ENCODE assay signal across 9 mouse cellular contexts in the genomic region with DNA sequence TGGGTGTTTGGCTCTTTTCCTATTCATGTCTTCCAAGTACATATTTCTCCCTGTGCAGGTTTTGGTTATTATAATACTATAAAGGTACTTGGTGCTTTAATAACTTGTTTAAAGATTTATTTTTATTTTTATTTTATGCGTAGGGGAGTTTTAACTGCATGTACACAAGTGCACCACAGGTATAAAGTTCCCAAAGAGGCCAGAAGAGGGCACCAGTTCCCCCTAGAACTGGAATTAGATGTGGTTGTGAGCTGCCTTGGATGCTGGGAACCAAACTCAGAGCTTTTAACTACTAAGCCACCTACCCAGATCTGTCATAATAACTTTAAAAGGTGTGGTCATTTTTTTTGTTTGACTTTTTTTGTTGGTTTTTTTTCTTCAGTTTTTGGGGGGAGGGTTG.
"Had no signal": no experiment of that assay in that cellular context is flagged by ENCODE, and none has a peak within 500 bp of the region (broad histone marks: within the 10 kb centered on the region; RNA-seq: fewer than 3 reads in every experiment).

No protein-coding gene starts in this region.

- H3K4me3 ChIP-seq: limb, embryonic 15.5 days; liver, embryonic 12.5 days; lung, embryonic 15.5 days; midbrain, embryonic 13.5 days; neural tube, embryonic 12.5 days had no signal

- H3K9ac ChIP-seq: limb, embryonic 15.5 days; liver, embryonic 12.5 days; lung, embryonic 15.5 days; midbrain, embryonic 13.5 days; neural tube, embryonic 12.5 days had no signal

- H3K9me3 ChIP-seq: limb, embryonic 15.5 days; liver, embryonic 12.5 days; lung, embryonic 15.5 days; midbrain, embryonic 13.5 days; neural tube, embryonic 12.5 days had no signal

- H3K4me2 ChIP-seq: limb, embryonic 15.5 days; liver, embryonic 12.5 days; lung, embryonic 15.5 days; midbrain, embryonic 13.5 days; neural tube, embryonic 12.5 days had no signal

- ATAC-seq: liver, embryonic 12.5 days; midbrain, embryonic 13.5 days had no signal

- H3K4me1 ChIP-seq: limb, embryonic 15.5 days; liver, embryonic 12.5 days; midbrain, embryonic 13.5 days; neural tube, embryonic 12.5 days had no signal

- DNase-seq: kidney, adult 2 months; kidney, postnatal 36 days; retina, postnatal 1 day had no signal

- H3K27me3 ChIP-seq: limb, embryonic 15.5 days; liver, embryonic 12.5 days; lung, embryonic 15.5 days; midbrain, embryonic 13.5 days; neural tube, embryonic 12.5 days had no signal

- H3K27ac ChIP-seq: kidney, postnatal 0 days; limb, embryonic 15.5 days; liver, embryonic 12.5 days; lung, embryonic 15.5 days; midbrain, embryonic 13.5 days; neural tube, embryonic 12.5 days had no signal

- H3K36me3 ChIP-seq: limb, embryonic 15.5 days; liver, embryonic 12.5 days; lung, embryonic 15.5 days had no signal
